Mouse (Mus musculus): ENCODE results near the gene Mindy3.

The Mindy3 gene

GRCm38 (mm10) chr2:12297287-12297686 is 122.0 kb downstream of the Mindy3 start:
- DNase-seq: no peak

Measured in right cerebral cortex, postnatal 25 days (tissue).